Mouse (Mus musculus): ENCODE data around the gene Glis3.

DNA sequence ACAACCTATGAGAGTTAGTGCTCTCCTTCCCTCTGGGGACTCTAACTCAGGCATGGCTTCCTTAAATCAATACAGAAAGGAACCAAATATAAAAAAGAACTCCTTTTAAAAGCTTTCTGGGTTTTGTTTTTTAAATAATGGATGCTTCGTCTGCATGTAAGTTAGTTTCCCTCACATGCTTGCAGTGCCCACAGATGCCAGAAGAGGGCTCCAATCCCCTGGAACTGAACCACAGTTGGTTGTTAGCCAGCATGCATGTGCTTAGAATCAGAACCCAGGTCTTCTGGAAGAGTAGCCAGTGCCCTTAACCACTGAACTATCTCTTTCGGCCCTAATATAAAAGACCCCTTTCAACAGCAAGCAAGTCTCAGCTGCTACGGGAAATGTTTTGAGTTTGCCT is 132.9 kb downstream of the Glis3 start:
- TF ChIP-seq CTCF (IDR thresholded peaks at IDR 0.05; ENCODE audit: low read depth, low read length) (no peak), GATA1 (IDR thresholded peaks at IDR 0.05; ENCODE audit: borderline replicate concordance, low read length) (no peak), TAL1 (conservative IDR thresholded peaks at IDR 0.05; ENCODE audit: low read depth, low read length) (no peak), POLR2AphosphoS5 (IDR thresholded peaks at IDR 0.05; ENCODE audit: insufficient replicate concordance, low read depth, low read length) (no peak), GATA2 (IDR thresholded peaks at IDR 0.05; ENCODE audit: borderline replicate concordance, low read depth, low read length) (no peak)
